Mouse (Mus musculus) B cell, adult (primary cell): ENCODE data around the gene Prox2. TPM values are rescaled to one million over a fixed set of nuclear protein-coding genes. Genes with fewer than 3 reads are reported as not detected.

ENCODE experiments used
- total RNA-seq: library from RNA; stranded (reverse); gene quantifications from 4 replicates; pipeline ENCODE4 v1.2.4, GENCODE M21; 2023; ENCODE audit not compliant: inconsistent age

The Prox2 gene
- 2.5 to 4.7 TPM (median 4.3 TPM) in 4 replicates for total RNA-seq

DNA sequence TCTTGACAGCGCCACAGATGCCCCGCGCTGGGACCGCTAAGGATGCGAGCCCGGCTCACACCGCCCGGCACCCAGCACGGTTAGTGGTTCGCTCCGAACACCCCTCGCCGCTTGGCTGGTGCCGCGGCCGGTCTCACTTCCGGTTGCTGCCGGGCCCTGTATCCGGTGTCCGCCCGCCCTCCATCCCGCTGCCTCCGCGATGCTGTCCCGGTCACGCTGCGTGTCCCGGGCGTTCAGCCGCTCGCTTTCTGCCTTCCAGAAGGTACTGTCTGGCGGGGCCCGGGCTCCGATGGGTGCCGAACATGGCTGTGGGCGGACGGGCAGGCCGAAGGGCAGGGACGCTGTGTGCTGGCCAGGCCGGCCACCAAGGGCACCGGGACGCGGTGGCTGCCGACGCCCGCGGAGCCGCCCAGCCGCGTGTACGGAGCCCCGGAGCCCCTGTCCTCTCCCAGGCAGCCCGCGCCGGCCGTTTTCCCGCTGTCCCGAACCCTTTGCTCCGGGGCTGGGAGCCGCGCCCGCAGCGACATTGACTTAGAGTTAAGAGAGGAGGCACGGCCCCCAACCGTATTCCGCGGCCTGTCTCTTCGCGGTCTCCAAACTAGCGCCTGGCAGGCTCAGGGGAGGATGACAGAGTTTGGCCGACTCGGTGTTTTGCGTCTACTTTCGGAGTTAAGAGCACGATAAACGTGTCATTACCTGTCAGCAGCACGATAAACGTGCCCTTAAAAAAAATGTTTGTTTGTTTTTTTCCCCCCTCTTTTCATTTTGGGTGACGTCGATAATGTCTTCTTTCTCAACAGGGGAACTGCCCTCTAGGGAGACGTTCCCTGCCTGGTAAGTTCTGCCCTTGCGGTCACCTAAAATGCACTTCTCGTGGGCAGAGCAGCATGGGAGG lies at the start of gene Prox2, which contains the start of gene Dlst:
Prox2 (minus strand) TSS at position 62 of the 895 bp plus-strand sequence.
Dlst (plus strand) TSS at position 136 of the 895 bp plus-strand sequence.

DNA sequence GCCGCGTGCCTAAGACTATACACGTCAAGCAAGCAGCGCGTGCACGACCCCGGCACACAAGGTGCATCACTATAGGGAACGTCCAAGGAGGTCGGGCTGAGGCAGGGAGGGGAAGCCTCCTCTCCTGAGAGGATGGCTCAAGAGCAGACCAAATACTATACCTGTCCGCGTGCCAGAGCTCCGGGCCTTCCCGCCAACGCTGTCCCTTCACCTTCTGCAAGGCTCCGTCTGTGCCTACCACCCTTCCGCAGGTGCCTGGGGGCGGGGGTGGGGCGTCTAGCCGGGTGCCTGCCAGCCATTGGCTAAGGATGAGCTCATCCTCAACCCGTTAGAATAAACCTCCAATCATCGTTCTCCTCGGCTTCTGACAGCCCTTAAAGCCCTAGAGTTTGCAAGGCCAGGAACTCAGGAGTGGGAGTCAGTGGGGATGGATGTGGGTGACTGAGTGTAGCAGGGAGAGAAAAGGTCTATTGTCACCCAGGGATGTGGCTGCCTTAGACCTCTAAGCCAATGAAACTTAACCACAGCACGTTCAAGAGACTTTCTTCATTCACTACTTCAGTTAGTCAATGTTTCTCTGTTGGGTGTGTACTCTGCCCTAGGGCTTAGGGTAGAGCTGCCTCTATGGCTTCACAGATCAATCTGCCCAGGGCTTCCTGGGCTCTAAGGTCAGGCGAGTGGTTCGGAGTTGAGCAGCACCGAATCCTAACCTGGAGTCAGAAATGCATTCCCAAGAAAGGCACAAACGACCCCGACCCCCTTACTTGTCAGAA lies 40.6 kb upstream of the Prox2 start, which contains the start of gene Rps6kl1:
Rps6kl1 (minus strand) TSS at position 263 of the 773 bp plus-strand sequence.

Other genes starting within 250 kb of the Prox2 start
- 0.12 TPM in 1 of 4 replicates, not detected in the others for gene Ltbp2, start 234.2 kb downstream of the Prox2 start, total RNA-seq
- gene Fcf1, start 139.9 kb downstream of the Prox2 start, total RNA-seq = 98.7 to 101 TPM (median 100 TPM) in 4 replicates
- 54.8 to 73.2 TPM (median 60.0 TPM) in 4 replicates for gene Arel1, start 139.9 kb downstream of the Prox2 start, total RNA-seq
- gene Ylpm1, start 114.4 kb downstream of the Prox2 start, total RNA-seq = 82.7 to 90.2 TPM (median 88.7 TPM) in 4 replicates
- gene Dlst, start 74 bp upstream of the Prox2 start, total RNA-seq = 224 to 254 TPM (median 245 TPM) in 4 replicates
- 0.93 to 1.7 TPM (median 1.3 TPM) in 4 replicates for gene Rps6kl1, start 40.5 kb upstream of the Prox2 start, total RNA-seq
- gene Pgf, start 67.0 kb upstream of the Prox2 start, total RNA-seq = 0.35 to 0.45 TPM in 2 of 4 replicates, not detected in the others
- gene Eif2b2, start 108.7 kb upstream of the Prox2 start, total RNA-seq = 104 to 136 TPM (median 109 TPM) in 4 replicates
- 14.2 to 18.2 TPM (median 15.8 TPM) in 4 replicates for gene Mlh3, start 159.8 kb upstream of the Prox2 start, total RNA-seq
- gene Acyp1, start 177.7 kb upstream of the Prox2 start, total RNA-seq = 14.7 to 19.7 TPM (median 16.7 TPM) in 4 replicates
- gene Zc2hc1c, start 177.8 kb upstream of the Prox2 start, total RNA-seq = 0.18 TPM in 1 of 4 replicates, not detected in the others
- gene Nek9, start 228.6 kb upstream of the Prox2 start, total RNA-seq = 63.8 to 68.4 TPM (median 66.8 TPM) in 4 replicates